Mouse (Mus musculus): Measurements from ENCODE around the gene Piezo1. TPM values are rescaled to one million over a fixed set of nuclear protein-coding genes. Genes with fewer than 3 reads are reported as not detected.

Piezo1 gene
- polyA plus RNA-seq, 1 experiment from 2014 or later: 7.0 TPM

- Histone ChIP-seq H3K27me3 (ENCODE audit: control insufficient read depth, insufficient read depth, low read length) (no peaks in the 10 kb centered on the region; the same call in 1 of the 2 replicates), H3K9ac (ENCODE audit: low read length) (no peak overlapping the region), H3K4me2 (replicated peaks; ENCODE audit: low read depth) (no peak overlapping the region), H3K9me3 (ENCODE audit: control insufficient read depth, low read length) (no peaks in the 10 kb centered on the region), H3K36me3 (ENCODE audit: control insufficient read depth, insufficient read depth, low read length) (peaks cover 9% of the 10 kb centered on the region; the same call in 1 of the 2 replicates), H3K4me3 (ENCODE audit: low read depth, low read length) (no peak overlapping the region), H3K4me1 (replicated peaks; ENCODE audit: control insufficient read depth, insufficient read depth) (no peaks in the 10 kb centered on the region; the same call in 1 of the 2 replicates), H3K27ac (replicated peaks) (peak overlapping the region; percentile 79)
- DNase-seq (ENCODE audit: low spot score): peak; percentile 52
- peak; percentile 46 for ATAC-seq (ENCODE audit: low FRiP score, low TSS enrichment)
- TF ChIP-seq EP300 (optimal IDR thresholded peaks at IDR 0.05): no peak
- no peak for TF ChIP-seq CTCF (IDR thresholded peaks at IDR 0.05; ENCODE audit: low read depth)
- 25% methylated on average over 12 of the region's 12 CpGs for WGBS
These were observed 87.2 kb downstream of the Piezo1 start for GRCm38 (mm10) chr8:122463651-122464640.

GRCm38 (mm10) chr8:122462510-122462909, 88.6 kb downstream of the Piezo1 start:
- no peak overlapping the region for H3K9ac ChIP-seq (ENCODE audit: low read length)
- no peak overlapping the region for H3K4me3 ChIP-seq (ENCODE audit: low read depth, low read length)
- peaks cover 6% of the 10 kb centered on the region; the same call in 1 of the 2 replicates for H3K36me3 ChIP-seq (ENCODE audit: control insufficient read depth, insufficient read depth, low read length)
- H3K27me3 ChIP-seq (ENCODE audit: control insufficient read depth, insufficient read depth, low read length): no peaks in the 10 kb centered on the region; the same call in 1 of the 2 replicates
- no peak overlapping the region for H3K4me2 ChIP-seq (replicated peaks; ENCODE audit: low read depth)
- no peaks in the 10 kb centered on the region for H3K9me3 ChIP-seq (ENCODE audit: control insufficient read depth, low read length)
- TF ChIP-seq EP300 (optimal IDR thresholded peaks at IDR 0.05) (no peak), CTCF (IDR thresholded peaks at IDR 0.05; ENCODE audit: low read depth) (no peak)
- DNase-seq (ENCODE audit: low spot score) (no peak), ATAC-seq (ENCODE audit: low FRiP score, low TSS enrichment) (no peak)
- H3K27ac ChIP-seq (replicated peaks): no peak overlapping the region
- no peaks in the 10 kb centered on the region; the same call in 1 of the 2 replicates for H3K4me1 ChIP-seq (replicated peaks; ENCODE audit: control insufficient read depth, insufficient read depth)
- 77% methylated on average over 8 of the region's 8 CpGs for WGBS

- Histone ChIP-seq H3K27me3 (ENCODE audit: control insufficient read depth, insufficient read depth, low read length) (no peaks in the 10 kb centered on the region; the same call in 1 of the 2 replicates), H3K9me3 (ENCODE audit: control insufficient read depth, low read length) (no peaks in the 10 kb centered on the region), H3K36me3 (ENCODE audit: control insufficient read depth, insufficient read depth, low read length) (no peaks in the 10 kb centered on the region; the same call in 1 of the 2 replicates), H3K4me1 (replicated peaks; ENCODE audit: control insufficient read depth, insufficient read depth) (no peaks in the 10 kb centered on the region; the same call in 1 of the 2 replicates), H3K27ac (replicated peaks) (no peak overlapping the region), H3K4me3 (ENCODE audit: low read depth, low read length) (no peak overlapping the region), H3K4me2 (replicated peaks; ENCODE audit: low read depth) (no peak overlapping the region), H3K9ac (ENCODE audit: low read length) (no peak overlapping the region)
- WGBS: 61% methylated on average over 11 of the region's 11 CpGs
- no peak for ATAC-seq (ENCODE audit: low FRiP score, low TSS enrichment)
- TF ChIP-seq EP300 (optimal IDR thresholded peaks at IDR 0.05): no peak
- no peak for TF ChIP-seq CTCF (IDR thresholded peaks at IDR 0.05; ENCODE audit: low read depth)
- no peak for DNase-seq (ENCODE audit: low spot score)
These were observed 89.5 kb downstream of the Piezo1 start for GRCm38 (mm10) chr8:122461473-122462148.

- TF ChIP-seq CTCF (IDR thresholded peaks at IDR 0.05; ENCODE audit: low read depth) (no peak), EP300 (optimal IDR thresholded peaks at IDR 0.05) (no peak)
- Histone ChIP-seq H3K27me3 (ENCODE audit: control insufficient read depth, insufficient read depth, low read length) (no peaks in the 10 kb centered on the region; the same call in 1 of the 2 replicates), H3K9ac (ENCODE audit: low read length) (peak within 1 kb of the TSS; percentile 27; the same call in 1 of the 2 replicates), H3K4me1 (replicated peaks; ENCODE audit: control insufficient read depth, insufficient read depth) (no peaks in the 10 kb centered on the region; the same call in 1 of the 2 replicates), H3K27ac (replicated peaks) (no peak within 1 kb of the TSS; the same call in 1 of the 2 replicates), H3K4me2 (replicated peaks; ENCODE audit: low read depth) (peak within 1 kb of the TSS; percentile 52), H3K36me3 (ENCODE audit: control insufficient read depth, insufficient read depth, low read length) (no peaks in the 10 kb centered on the region; the same call in 1 of the 2 replicates), H3K4me3 (ENCODE audit: low read depth, low read length) (peak within 1 kb of the TSS; percentile 27), H3K9me3 (ENCODE audit: control insufficient read depth, low read length) (no peaks in the 10 kb centered on the region)
- WGBS: 3% methylated on average over 51 of the region's 56 CpGs
- peak; percentile 89 for ATAC-seq (ENCODE audit: low FRiP score, low TSS enrichment)
- peak; percentile 87 for DNase-seq (ENCODE audit: low spot score)
These were observed 90.3 kb downstream of the Piezo1 start, which contains the start of gene Snai3 for GRCm38 (mm10) chr8:122460524-122461472. Gene Snai3, minus strand, starts transcription at chr8:122460733.

- peak overlapping the region; percentile 27 for H3K4me3 ChIP-seq (ENCODE audit: low read depth, low read length)
- no peaks in the 10 kb centered on the region for H3K36me3 ChIP-seq (ENCODE audit: control insufficient read depth, insufficient read depth, low read length)
- no peak for DNase-seq (ENCODE audit: low spot score)
- ATAC-seq (ENCODE audit: low FRiP score, low TSS enrichment): no peak
- 35% methylated on average over 7 of the region's 7 CpGs for WGBS
- no peak overlapping the region; the same call in 1 of the 2 replicates for H3K27ac ChIP-seq (replicated peaks)
- no peaks in the 10 kb centered on the region; the same call in 1 of the 2 replicates for H3K27me3 ChIP-seq (ENCODE audit: control insufficient read depth, insufficient read depth, low read length)
- TF ChIP-seq CTCF (IDR thresholded peaks at IDR 0.05; ENCODE audit: low read depth) (no peak), EP300 (optimal IDR thresholded peaks at IDR 0.05) (no peak)
- no peaks in the 10 kb centered on the region for H3K9me3 ChIP-seq (ENCODE audit: control insufficient read depth, low read length)
- peak overlapping the region; percentile 52 for H3K4me2 ChIP-seq (replicated peaks; ENCODE audit: low read depth)
- H3K4me1 ChIP-seq (replicated peaks; ENCODE audit: control insufficient read depth, insufficient read depth): no peaks in the 10 kb centered on the region; the same call in 1 of the 2 replicates
- peak overlapping the region; percentile 27; the same call in 1 of the 2 replicates for H3K9ac ChIP-seq (ENCODE audit: low read length)
These were observed 91.1 kb downstream of the Piezo1 start for GRCm38 (mm10) chr8:122459990-122460389.
